Mouse (Mus musculus): Measurements from ENCODE around the gene Mpi. TPM values are rescaled to one million over a fixed set of nuclear protein-coding genes. Genes with fewer than 3 reads are reported as not detected.

Mpi gene
- polyA plus RNA-seq, 1 experiment from 2014 or later: 31.8 TPM

DNA sequence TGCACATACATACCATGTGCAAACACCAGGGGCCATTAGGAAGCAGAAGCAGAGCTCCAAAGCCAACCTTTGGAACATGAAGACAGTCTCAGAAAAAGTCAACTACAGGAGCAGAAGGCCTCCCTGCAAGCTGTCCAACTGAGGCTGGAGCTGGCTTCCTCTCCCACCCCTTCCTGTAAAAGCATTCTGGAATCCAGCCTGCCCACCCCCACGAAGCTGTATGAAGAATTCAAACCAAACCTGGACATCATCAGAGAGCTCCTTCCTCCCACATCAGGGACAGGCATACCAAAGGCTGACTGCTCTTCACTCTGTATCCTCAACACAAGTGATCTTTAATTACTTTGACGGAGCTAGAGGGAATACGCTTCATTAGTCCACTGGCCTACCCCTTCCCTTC is 8.6 kb downstream of the Mpi start:
- Histone ChIP-seq H3K36me3 (ENCODE audit: control insufficient read depth, insufficient read depth, low read length) (peaks cover 59% of the 10 kb centered on the region), H3K4me3 (ENCODE audit: low read depth, low read length) (no peak overlapping the region), H3K9ac (replicated peaks; ENCODE audit: low read depth, low read length) (no peak overlapping the region), H3K9me3 (ENCODE audit: control insufficient read depth, low read depth, low read length) (no peaks in the 10 kb centered on the region), H3K27ac (ENCODE audit: low read length) (no peak overlapping the region), H3K4me2 (replicated peaks; ENCODE audit: low read depth, low read length) (no peak overlapping the region), H3K27me3 (ENCODE audit: control insufficient read depth, insufficient read depth, low read length) (no peaks in the 10 kb centered on the region), H3K4me1 (ENCODE audit: control insufficient read depth, insufficient read depth, low read length) (0 out of 2 replicates have a peak, but pooled peaks cover 2% of the 10 kb centered on the region)
- WGBS: 72% methylated on average over 3 of the region's 3 CpGs
- no peak for ATAC-seq (ENCODE audit: insufficient number of reproducible peaks, insufficient read depth, low FRiP score, low read depth)

DNA sequence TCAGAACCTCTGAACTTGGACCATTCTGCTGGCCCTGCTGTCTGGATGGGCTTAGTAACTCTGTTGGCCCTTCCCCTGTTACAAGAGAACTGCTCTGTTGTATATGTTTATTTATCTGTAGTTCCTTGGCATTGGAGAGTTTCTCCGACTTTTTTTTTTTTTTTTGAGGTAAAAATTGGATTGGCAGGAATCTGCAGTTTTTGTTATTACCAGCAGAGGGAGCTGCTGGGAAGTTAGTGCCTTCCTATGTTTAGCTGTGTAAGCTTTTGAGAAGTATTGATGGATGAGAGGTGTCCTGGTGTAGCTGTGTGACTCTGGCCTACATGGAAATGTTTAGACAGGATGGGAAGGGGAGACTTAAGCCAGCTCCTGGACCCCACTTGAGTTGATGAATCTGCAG is 11.3 kb downstream of the Mpi start:
- 10% methylated on average over 1 of the region's 1 CpGs for WGBS

DNA sequence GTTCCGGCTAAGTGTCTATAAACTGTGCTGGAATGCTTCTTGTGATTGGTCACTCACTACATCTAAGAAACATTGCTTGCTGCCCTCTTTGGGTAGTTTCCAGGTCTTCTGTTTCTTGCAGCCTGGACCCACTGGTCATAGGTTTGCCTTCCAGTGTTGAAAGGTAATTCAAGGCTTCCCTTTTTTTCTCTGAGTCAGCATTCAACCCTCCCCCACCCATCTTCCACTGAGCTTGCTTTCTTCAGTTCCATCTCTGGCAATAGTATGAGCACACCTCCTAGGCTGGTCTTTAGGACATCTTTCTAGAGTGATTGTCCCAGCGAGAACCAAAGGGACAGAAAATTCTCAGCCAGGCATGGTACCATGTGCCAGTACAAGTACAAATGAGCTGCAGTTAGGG is 13.0 kb downstream of the Mpi start:
- Histone ChIP-seq H3K9ac (replicated peaks; ENCODE audit: low read depth, low read length) (no peak overlapping the region), H3K9me3 (ENCODE audit: control insufficient read depth, low read depth, low read length) (no peaks in the 10 kb centered on the region), H3K36me3 (ENCODE audit: control insufficient read depth, insufficient read depth, low read length) (peaks cover 42% of the 10 kb centered on the region), H3K4me2 (replicated peaks; ENCODE audit: low read depth, low read length) (no peak overlapping the region), H3K4me1 (ENCODE audit: control insufficient read depth, insufficient read depth, low read length) (peaks cover 9% of the 10 kb centered on the region; the same call in 1 of the 2 replicates), H3K4me3 (ENCODE audit: low read depth, low read length) (no peak overlapping the region), H3K27ac (ENCODE audit: low read length) (no peak overlapping the region), H3K27me3 (ENCODE audit: control insufficient read depth, insufficient read depth, low read length) (no peaks in the 10 kb centered on the region)
- 89% methylated on average over 2 of the region's 2 CpGs for WGBS
- ATAC-seq (ENCODE audit: insufficient number of reproducible peaks, insufficient read depth, low FRiP score, low read depth): no peak

More for the DNA sequence above, 11.3 kb downstream of the Mpi start:
- H3K9ac ChIP-seq (replicated peaks; ENCODE audit: low read depth, low read length): no peak overlapping the region
- peaks cover 43% of the 10 kb centered on the region for H3K36me3 ChIP-seq (ENCODE audit: control insufficient read depth, insufficient read depth, low read length)
- no peaks in the 10 kb centered on the region for H3K27me3 ChIP-seq (ENCODE audit: control insufficient read depth, insufficient read depth, low read length)
- no peaks in the 10 kb centered on the region for H3K9me3 ChIP-seq (ENCODE audit: control insufficient read depth, low read depth, low read length)
- H3K4me3 ChIP-seq (ENCODE audit: low read depth, low read length): no peak overlapping the region
- peaks cover 9% of the 10 kb centered on the region; the same call in 1 of the 2 replicates for H3K4me1 ChIP-seq (ENCODE audit: control insufficient read depth, insufficient read depth, low read length)
- no peak overlapping the region for H3K27ac ChIP-seq (ENCODE audit: low read length)
- H3K4me2 ChIP-seq (replicated peaks; ENCODE audit: low read depth, low read length): no peak overlapping the region
- no peak for ATAC-seq (ENCODE audit: insufficient number of reproducible peaks, insufficient read depth, low FRiP score, low read depth)

DNA sequence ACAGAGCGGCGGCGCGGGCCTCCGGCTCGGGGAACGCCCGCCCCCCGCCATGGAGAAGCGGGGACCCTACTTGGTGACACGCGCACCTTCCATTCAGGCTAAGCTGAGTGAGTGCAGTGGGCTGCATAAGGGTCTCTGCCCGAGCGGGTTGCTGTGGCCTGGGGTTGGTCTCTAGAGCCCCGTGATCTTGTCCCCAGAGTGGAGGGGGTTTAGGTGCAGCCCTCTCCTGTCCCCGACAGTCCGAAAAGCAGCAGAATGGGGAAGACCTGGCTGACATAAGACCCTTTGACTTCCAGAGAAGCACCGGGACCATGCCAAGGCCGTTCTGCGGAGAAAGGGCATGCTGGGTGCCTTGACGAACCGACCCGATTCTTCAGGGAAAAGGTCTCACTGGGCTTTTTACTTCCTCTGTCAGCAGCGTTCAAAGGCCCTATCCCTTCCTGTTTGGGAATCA is 14.8 kb downstream of the Mpi start:
- Histone ChIP-seq H3K36me3 (ENCODE audit: control insufficient read depth, insufficient read depth, low read length) (peaks cover 36% of the 10 kb centered on the region), H3K9me3 (ENCODE audit: control insufficient read depth, low read depth, low read length) (no peaks in the 10 kb centered on the region), H3K4me2 (replicated peaks; ENCODE audit: low read depth, low read length) (peak overlapping the region; percentile 59), H3K27ac (ENCODE audit: low read length) (peak overlapping the region; percentile 81), H3K4me1 (ENCODE audit: control insufficient read depth, insufficient read depth, low read length) (peaks cover 9% of the 10 kb centered on the region; the same call in 1 of the 2 replicates), H3K4me3 (ENCODE audit: low read depth, low read length) (peak overlapping the region; percentile 91), H3K9ac (replicated peaks; ENCODE audit: low read depth, low read length) (peak overlapping the region; percentile 87), H3K27me3 (ENCODE audit: control insufficient read depth, insufficient read depth, low read length) (no peaks in the 10 kb centered on the region)
- ATAC-seq (ENCODE audit: insufficient number of reproducible peaks, insufficient read depth, low FRiP score, low read depth): peak; percentile 69
- 0% methylated on average over 24 of the region's 24 CpGs for WGBS

DNA sequence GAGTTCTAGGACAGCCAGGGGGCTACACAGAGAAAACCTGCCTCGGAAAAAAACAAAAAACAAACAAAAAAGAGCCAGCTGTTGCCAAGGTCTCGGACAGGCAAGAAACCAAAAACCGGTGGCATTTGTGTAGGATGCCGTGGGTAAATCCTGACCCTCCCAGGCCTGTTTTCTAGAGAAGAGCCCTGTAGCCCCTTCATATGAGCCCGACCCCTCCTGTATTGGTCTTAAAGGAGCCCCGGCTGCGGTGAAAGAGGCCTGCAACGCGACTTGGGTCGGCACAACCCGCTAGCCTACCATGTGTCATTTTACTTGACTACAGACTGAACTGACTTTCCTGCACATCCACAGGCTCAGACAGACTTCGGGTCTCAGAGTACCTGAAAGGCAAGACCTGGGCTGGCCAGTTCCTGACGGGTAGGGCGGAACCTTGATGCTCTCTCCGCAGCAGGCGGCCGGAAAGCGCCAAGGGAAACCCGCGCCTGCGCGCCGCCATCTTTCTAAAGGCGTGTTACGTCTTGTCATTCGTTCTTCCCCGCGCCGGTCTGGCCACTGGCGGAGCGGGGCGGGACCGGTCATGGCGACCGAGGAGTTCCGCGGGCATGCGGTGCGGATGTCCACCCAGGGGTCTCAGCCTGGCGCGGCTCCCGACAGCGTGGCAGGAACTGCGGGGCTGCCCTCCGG is 15.4 kb downstream of the Mpi start, which contains the start of gene Fam219b:
Gene Fam219b (plus strand): TSS at position 485 of the 684 bp plus-strand sequence.
- Histone ChIP-seq H3K9me3 (ENCODE audit: control insufficient read depth, low read depth, low read length) (no peaks in the 10 kb centered on the region), H3K4me3 (ENCODE audit: low read depth, low read length) (peak within 1 kb of the TSS; percentile 91), H3K27ac (ENCODE audit: low read length) (peak within 1 kb of the TSS; percentile 81), H3K4me2 (replicated peaks; ENCODE audit: low read depth, low read length) (peak within 1 kb of the TSS; percentile 59), H3K4me1 (ENCODE audit: control insufficient read depth, insufficient read depth, low read length) (peaks cover 9% of the 10 kb centered on the region; the same call in 1 of the 2 replicates), H3K9ac (replicated peaks; ENCODE audit: low read depth, low read length) (peak within 1 kb of the TSS; percentile 87), H3K27me3 (ENCODE audit: control insufficient read depth, insufficient read depth, low read length) (no peaks in the 10 kb centered on the region), H3K36me3 (ENCODE audit: control insufficient read depth, insufficient read depth, low read length) (peaks cover 31% of the 10 kb centered on the region)
- whole genome bisulfite sequencing: 2% methylated on average over 45 of the region's 45 CpGs
- ATAC-seq (ENCODE audit: insufficient number of reproducible peaks, insufficient read depth, low FRiP score, low read depth): peak; percentile 90

DNA sequence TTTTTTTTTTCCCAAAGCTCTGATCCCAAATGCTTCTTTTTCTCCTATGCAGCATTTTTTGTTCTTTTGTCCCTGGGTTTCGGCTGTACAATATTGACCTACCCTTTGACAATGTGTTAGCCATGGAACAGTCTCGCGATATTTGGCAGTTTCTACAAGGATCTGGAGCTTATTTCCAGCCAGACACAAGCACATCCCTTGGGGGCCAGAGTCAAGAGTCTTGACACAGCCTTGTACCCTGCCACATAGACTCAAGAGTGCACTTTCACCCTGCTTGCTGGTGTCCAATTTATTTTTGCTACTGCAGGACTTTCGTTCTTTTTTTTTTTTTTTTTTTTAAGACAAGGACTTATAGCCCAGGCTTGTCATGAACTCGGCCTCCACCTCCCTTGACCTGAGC is 16.2 kb downstream of the Mpi start:
- H3K9ac ChIP-seq (replicated peaks; ENCODE audit: low read depth, low read length): no peak overlapping the region
- ATAC-seq (ENCODE audit: insufficient number of reproducible peaks, insufficient read depth, low FRiP score, low read depth): no peak
- no peak overlapping the region for H3K27ac ChIP-seq (ENCODE audit: low read length)
- no peaks in the 10 kb centered on the region for H3K27me3 ChIP-seq (ENCODE audit: control insufficient read depth, insufficient read depth, low read length)
- H3K36me3 ChIP-seq (ENCODE audit: control insufficient read depth, insufficient read depth, low read length): peaks cover 37% of the 10 kb centered on the region
- H3K4me1 ChIP-seq (ENCODE audit: control insufficient read depth, insufficient read depth, low read length): peaks cover 9% of the 10 kb centered on the region; the same call in 1 of the 2 replicates
- no peak overlapping the region for H3K4me3 ChIP-seq (ENCODE audit: low read depth, low read length)
- WGBS: 86% methylated on average over 5 of the region's 5 CpGs
- no peaks in the 10 kb centered on the region for H3K9me3 ChIP-seq (ENCODE audit: control insufficient read depth, low read depth, low read length)
- no peak overlapping the region for H3K4me2 ChIP-seq (replicated peaks; ENCODE audit: low read depth, low read length)

DNA sequence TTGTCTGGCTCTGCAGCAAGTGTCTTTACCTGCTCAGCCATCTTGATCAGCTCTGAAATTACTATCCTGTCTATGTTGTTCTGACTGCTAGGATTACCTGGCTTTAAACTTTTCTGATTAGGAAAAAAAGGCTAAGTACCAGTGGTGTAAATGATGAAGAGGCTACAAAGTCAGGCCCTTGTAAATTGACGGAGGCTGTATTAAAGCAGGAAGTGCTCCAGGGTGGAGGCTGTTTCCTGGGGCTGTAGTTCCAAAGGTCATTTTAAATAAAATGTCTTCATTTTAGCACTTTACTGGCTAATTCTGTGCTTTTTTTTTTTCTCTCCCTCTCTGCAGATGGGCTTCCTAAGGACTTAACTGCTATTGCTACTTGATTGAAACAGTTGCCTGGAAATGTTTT is 20.6 kb downstream of the Mpi start:
- H3K27ac ChIP-seq (ENCODE audit: low read length): no peak overlapping the region
- no peaks in the 10 kb centered on the region for H3K9me3 ChIP-seq (ENCODE audit: control insufficient read depth, low read depth, low read length)
- no peaks in the 10 kb centered on the region for H3K27me3 ChIP-seq (ENCODE audit: control insufficient read depth, insufficient read depth, low read length)
- WGBS: 78% methylated on average over 1 of the region's 1 CpGs
- ATAC-seq (ENCODE audit: insufficient number of reproducible peaks, insufficient read depth, low FRiP score, low read depth): no peak
- no peaks in the 10 kb centered on the region for H3K4me1 ChIP-seq (ENCODE audit: control insufficient read depth, insufficient read depth, low read length)
- no peak overlapping the region for H3K9ac ChIP-seq (replicated peaks; ENCODE audit: low read depth, low read length)
- H3K36me3 ChIP-seq (ENCODE audit: control insufficient read depth, insufficient read depth, low read length): peaks cover 21% of the 10 kb centered on the region; the same call in 1 of the 2 replicates
- H3K4me2 ChIP-seq (replicated peaks; ENCODE audit: low read depth, low read length): no peak overlapping the region
- no peak overlapping the region for H3K4me3 ChIP-seq (ENCODE audit: low read depth, low read length)

DNA sequence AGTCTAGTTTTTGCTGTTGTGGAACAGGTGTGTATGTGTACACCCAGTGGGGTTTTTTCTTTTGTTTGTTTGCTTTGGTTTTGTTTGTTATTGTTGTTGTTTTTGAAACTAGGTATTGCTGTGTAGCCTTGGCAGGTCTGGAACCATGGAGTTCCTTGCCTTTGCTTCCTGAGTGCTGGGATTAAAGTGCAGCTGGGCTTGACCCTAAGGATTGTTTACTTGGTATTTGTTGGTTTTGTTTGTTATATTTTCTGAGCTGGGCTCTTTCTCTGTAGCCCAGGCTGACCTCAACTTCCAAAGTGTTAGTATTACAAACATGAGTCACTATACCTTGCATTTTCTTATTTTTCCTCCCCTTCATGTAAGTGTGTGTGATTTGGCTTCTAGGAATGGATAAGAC is 26.1 kb downstream of the Mpi start:
- Histone ChIP-seq H3K4me2 (replicated peaks; ENCODE audit: low read depth, low read length) (no peak overlapping the region), H3K4me3 (ENCODE audit: low read depth, low read length) (no peak overlapping the region), H3K36me3 (ENCODE audit: control insufficient read depth, insufficient read depth, low read length) (peaks cover 6% of the 10 kb centered on the region; the same call in 1 of the 2 replicates), H3K27me3 (ENCODE audit: control insufficient read depth, insufficient read depth, low read length) (no peaks in the 10 kb centered on the region), H3K9me3 (ENCODE audit: control insufficient read depth, low read depth, low read length) (no peaks in the 10 kb centered on the region), H3K9ac (replicated peaks; ENCODE audit: low read depth, low read length) (no peak overlapping the region), H3K27ac (ENCODE audit: low read length) (no peak overlapping the region), H3K4me1 (ENCODE audit: control insufficient read depth, insufficient read depth, low read length) (peaks cover 6% of the 10 kb centered on the region; the same call in 1 of the 2 replicates)
- no peak for ATAC-seq (ENCODE audit: insufficient number of reproducible peaks, insufficient read depth, low FRiP score, low read depth)

All from stomach, embryonic 14.5 days (tissue).